Mouse (Mus musculus): ENCODE results near the gene Gm10643.

Gene Gm10643

GRCm38 (mm10) chr8:84070241-84070640 lies 5.3 kb upstream of the Gm10643 start:
- DNase-seq: no peak

DNA sequence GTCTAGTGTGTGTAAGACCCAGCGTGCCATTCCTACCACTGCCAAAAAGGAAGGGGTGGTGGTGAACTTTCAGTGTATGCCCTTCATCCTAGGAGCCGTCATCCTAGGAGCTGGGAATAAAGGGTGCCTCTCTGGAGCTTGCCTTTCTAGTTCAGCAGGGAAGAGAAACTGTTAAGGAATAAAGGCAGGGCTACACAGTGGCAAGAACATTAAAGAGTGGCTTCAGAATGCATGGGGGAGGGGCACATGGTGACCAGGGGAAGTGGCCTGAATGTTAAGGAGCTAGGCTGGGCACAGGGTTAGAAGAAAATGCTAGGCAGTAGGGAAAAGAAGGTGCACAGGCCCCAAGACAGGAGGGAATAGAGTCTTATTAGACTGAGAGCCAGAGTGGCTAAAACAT lies 4.8 kb upstream of the Gm10643 start:
- DNase-seq: peak; percentile 21

DNA sequence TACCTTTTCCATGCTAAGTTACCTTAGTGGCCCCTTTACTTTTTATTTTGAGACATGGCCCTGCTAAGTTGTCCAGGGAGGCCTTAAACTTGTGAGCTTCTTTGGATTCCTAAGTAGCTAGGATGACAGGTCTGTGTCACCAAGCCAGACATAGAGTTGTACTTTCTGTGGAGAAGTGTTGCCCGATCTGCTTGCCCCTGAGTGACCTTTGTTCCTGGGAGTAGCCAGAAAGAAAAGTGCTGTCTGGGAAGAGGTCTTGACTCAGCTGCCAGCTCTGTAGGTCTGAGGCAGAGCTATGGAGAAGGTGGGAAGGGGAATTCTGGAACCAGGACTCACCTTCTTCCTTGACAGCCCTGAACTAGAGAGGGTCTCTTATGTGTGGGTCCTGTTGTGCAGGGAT lies 4.2 kb upstream of the Gm10643 start:
- DNase-seq: peak; percentile 62

GRCm38 (mm10) chr8:84068316-84069035 lies 3.5 kb upstream of the Gm10643 start:
- DNase-seq: no peak

DNA sequence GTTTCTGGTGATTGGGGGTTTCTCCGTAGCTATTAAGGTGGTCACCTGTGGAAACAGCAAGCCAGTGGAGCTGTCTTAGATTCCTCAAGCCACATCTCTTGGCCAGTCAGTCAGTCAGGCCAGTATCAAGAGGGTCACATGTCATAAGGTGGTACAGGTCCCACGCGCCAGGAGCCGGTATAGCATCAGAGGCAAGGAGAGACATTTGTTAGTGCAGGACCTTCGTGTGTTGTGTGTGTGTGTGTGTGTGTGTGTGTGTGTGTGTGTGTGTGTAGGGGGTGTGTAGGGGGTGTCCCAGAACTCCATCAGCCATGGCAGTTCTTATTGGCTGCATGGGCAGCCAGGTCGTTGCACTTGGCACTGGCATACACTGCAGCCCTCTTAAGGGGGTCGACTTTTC lies 3.0 kb upstream of the Gm10643 start:
- DNase-seq: no peak

DNA sequence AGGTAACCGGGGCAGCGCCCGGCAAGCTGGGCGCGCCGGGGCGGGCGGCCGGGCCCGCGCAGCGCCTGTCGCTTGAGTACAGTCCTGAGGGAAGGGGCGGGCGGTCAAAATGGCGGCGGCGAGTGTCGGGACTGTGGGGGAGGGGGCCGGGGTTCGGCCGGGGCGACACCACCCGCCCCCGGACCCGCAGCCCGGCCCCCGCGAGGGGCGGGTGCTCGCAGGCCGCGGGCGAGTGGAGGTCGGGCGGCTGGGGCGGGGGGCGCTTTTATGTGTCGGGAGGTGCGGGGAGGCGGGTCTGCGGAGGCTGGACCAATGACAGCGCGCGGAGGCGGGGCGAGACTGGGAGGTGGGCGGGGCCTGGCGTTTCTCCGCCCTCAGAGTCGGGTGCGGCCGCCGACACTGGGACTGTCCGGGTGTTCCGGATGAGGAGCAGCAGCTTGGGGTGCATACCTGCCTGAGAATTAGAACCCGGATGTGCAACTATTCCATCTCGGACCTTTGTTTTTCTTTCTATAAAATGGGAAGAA lies 2.2 kb upstream of the Gm10643 start:
- peak; percentile 97 for DNase-seq

GRCm38 (mm10) chr8:84066291-84066930 lies 1.5 kb upstream of the Gm10643 start, which contains the start of gene Rfx1:
TSS of gene Rfx1 (plus strand) at chr8:84066834.
- DNase-seq: peak; percentile 100

DNA sequence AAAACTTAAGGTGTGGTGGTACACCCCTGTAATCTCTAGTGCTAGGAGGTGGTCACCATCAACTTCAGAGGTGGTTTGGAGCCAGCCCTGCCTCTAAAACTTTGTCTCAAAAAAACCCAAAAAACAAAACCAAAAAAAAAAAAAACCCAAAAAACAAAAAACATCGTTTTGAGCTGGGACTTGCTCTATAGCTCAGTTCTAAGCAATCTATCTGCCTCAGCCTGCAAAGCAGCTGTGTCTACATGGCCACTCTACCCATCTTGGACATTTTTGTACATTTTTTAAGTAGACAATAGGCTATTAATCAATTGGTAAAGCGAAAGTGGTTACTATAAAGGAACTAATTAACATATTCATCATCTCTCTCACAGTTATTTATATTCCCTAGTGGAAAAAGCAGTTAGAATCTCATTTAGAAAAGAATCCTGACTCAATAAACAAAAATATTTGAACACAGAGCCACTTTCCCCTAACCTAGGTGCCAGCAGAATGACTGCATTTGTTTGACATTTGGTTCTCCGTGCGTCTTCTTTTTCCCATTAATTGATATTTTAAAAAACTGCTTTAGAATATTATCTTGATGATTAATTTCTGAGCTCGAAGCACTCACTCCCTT lies 628 bp upstream of the Gm10643 start:
- DNase-seq: no peak

DNA sequence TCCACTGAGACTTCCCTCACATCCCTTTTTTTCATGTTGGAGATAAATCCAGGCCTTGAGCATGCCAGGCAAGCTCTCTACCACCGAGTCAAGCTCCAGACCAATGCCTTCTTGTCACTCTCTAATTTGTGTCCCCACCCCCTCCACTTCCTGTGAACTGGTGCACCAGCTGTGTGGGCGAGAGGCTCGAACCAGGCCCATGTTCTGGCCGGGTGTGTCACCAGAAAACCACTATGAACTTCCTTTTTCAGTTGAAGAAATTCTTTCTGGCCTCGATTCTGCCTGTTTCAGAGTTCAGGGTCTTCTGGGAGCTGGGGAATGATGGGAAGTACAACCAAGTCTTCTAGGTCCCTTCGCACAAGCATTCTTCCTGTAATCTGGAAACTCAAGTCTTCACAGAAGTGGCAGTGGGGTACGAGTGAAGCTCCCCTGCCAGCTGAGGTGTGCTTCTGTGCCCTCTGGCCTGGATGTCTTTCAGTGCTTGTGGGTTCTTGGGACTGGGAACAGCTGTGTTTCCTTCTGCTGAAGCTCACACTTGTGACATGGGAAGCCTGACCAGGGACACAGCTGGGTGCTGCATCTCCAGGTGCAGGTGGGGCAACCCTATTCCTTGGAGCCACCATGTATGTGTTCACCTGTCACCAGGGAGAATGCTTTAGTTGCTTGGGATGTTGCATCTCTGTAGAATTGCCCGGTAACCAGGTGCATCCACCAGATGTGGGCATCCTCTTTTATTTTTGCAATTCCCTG lies 901 bp downstream of the Gm10643 start:
- peak; percentile 27 for DNase-seq

DNA sequence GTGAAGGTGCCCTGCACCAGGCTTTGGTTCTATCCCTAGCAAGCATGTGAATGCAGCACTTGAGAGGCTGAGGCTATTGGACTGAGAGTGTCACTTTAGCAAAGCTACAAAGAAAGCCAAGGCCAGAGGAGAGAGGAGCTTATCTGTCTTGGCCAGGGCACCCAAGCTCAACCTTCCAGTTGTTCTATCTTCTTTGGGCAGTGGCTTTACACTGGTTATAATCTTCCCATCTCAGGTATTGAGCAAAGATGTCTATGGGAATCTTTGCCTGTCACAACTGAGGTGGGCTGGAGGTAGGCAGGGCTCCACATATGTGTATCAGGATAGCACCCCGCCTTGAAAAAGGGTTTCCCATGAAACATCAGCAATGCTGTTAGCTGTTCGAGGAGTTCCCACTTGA lies 4.7 kb downstream of the Gm10643 start:
- no peak for DNase-seq

DNA sequence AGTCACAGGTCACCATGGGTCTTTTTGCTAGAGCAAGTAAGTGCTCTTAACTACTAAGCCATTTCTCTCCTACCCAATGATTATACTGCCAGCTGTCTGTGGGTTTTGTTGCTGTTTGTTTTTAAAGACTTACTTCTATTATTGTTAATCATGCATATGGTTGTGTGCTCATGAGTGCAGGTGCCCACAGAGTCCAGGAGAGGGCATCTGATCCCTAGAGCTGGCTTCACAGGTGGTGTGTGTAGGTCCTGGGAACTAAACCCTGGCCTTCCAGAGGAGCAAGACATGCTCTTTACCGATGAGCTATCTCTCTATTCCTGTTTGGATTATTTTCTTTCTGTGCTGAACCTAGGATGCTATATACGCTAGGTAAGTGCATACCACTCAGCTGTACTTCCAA lies 5.7 kb downstream of the Gm10643 start:
- no peak for DNase-seq

- DNase-seq: no peak
Observed at GRCm38 (mm10) chr8:84057827-84058226, 7.1 kb downstream of the Gm10643 start.

DNA sequence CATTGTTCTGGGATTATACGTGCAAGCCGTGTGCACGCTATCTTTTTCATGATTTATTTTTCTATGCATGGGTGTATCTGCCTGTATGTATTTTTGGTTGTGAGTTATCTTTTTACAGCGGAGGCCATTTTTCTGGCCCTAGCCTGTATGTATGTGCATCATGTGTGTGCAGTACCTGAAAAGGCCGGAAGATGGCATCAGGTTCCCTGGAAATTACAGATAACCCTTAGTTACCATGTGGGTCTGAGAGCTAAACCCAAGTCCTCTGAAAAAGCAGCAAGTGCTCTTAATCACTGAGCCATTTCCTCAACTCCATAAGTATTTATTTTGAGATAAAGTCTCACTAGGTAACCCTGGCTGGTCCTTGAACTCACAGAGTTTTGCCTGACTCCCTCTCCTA lies 11.7 kb downstream of the Gm10643 start:
- DNase-seq: no peak

- no peak for DNase-seq
Observed at GRCm38 (mm10) chr8:84052746-84053145, 12.2 kb downstream of the Gm10643 start.

DNA sequence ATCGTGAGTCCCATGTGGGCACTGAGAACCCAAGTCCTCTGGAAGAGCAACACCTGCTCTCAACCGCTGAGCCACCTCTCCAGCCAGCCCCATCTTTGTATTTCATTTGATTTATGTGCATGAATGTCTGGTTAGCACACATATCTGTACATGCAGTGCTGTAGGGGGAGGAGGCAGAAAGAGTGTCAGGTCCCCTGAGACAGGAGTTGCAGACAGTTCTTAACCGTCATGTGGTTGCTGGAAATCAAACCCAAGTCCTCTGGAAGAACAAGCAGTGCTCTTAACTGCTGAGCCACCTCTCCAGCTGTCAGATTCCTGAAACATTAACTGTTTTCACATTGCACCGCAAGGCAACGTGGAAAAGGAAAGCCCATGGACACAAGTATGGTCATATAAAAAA lies 16.8 kb downstream of the Gm10643 start:
- DNase-seq: no peak

GRCm38 (mm10) chr8:84046505-84046904 lies 18.4 kb downstream of the Gm10643 start:
- DNase-seq: no peak

- DNase-seq: no peak
Observed at GRCm38 (mm10) chr8:84044900-84045299, 20.0 kb downstream of the Gm10643 start, which contains the start of gene Rln3. TSS of gene Rln3 (minus strand) at chr8:84045000.

DNA sequence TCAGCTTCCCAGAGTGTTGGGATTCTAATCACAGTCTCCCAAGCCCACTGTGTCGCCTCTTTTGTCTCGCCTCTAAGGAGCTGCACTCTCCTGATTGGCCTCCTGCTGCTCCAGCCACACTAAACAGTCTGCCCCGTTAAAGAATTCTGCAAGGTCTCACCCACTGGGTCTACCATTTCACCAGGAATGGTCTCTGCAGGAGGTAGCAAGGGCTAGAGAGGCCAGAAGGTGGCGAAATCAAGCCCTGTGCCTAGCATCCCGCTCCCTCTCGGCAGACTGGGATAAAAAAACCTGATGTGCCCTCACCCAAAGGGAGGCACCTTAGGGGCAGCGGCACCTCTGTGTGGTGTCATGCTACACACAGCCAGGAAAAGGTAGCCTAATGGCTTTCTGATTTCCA lies 20.8 kb downstream of the Gm10643 start:
- DNase-seq: no peak

DNA sequence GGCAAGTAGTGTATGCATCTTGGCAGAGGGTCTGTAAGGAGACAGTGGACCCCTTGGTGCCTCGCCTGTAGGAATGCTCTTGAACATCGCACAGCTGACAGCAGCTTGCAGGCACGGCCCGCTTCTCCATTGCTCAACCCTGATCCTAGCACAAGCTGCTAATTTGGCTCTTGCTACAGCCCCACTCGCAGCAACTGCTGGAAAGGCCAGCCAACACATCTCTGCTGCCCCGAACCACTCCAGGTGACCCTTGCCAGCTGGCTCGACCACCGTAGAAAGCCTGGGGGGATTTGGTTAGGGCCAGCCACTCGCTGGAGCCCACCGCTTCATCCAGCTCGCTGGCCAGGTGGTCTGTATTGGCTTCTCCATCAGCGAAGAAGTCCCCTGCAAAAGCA lies 22.0 kb downstream of the Gm10643 start:
- no peak for DNase-seq

DNA sequence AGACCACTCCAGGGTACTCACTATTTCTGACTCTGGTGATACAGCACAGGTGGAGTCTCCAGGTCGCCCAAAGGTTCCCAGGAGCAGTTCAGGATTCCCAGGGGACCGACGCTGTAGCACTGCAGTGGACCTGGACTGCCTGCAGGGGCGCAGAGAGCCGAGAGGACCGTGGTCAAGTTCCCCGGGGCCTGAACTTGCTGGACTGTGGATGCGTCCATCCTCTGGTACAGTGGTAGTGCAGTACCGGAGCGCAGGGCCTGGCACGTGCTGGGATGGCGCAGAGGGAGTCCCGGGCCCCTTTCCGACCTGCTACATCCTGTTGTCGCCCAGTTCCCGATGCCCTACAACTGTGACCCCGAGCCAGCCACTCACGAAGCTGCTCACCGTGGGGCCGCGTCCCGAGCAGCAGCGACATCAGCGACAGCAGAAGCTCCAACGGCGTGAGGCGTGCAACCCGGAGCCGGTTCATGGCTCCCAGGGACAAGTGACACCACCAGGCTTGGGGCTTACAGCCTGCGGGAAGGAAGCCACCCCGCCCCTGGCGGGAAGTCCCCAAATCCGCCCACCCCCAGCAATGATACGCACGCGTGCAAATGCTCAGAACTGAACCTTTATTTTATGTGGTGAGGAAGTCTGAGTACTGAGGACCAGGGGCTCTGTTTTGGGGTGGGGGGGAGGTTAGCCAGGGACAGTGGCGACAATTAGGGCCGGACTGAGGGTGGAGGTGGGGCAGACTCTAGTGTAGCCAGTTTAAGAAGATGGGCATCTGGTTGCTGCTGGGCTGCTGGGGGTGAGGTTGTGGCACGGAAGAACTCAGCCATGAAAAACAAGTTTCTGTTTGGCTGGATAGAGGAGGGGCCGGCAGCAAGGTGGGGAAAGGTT lies 22.6 kb downstream of the Gm10643 start, which contains the start of gene Il27ra:
Gene Il27ra, minus strand, starts transcription at position 524 of the 882 bp plus-strand sequence.
- DNase-seq: peak; percentile 74

GRCm38 (mm10) chr8:84039050-84039449 lies 25.9 kb downstream of the Gm10643 start:
- peak; percentile 82 for DNase-seq

DNA sequence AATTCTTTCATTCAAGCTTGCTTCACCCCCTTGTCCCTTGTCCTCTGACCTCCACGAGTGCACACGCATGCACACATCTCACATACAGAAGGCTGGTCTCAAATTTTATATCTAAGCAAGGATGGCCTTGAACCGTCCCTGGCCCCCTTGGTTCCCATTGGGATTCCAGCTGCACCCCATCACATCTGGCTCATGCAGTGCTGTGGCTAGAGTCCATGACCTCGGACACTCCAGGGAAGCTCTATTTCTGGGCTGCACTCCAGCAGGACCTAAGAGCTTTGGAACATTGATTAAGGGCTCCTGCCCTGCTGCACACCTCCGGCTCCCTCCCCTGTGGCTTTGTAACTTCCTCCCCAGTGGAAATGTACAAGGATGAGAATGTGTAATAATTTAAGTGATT lies 26.9 kb downstream of the Gm10643 start:
- peak; percentile 52 for DNase-seq

All from kidney, adult 9 months (tissue).